Mouse (Mus musculus) cerebellum, postnatal 25 days (tissue): ENCODE data around the gene Plekhh2.

Experiments used
- DNase-seq, 2 experiments: peaks; one replicate each; pipeline ENCODE4 v3.0.0; 2021; ENCODE audit warnings: mixed read lengths in 2 of 2

The Plekhh2 gene

GRCm38 (mm10) chr17:84575108-84575507, 63.4 kb downstream of the Plekhh2 start:
- DNase-seq: no peak

- no peak for DNase-seq
These were observed 65.1 kb downstream of the Plekhh2 start for GRCm38 (mm10) chr17:84576621-84577293.

GRCm38 (mm10) chr17:84579249-84579648, 67.6 kb downstream of the Plekhh2 start:
- DNase-seq: no peak

- no peak for DNase-seq
These were observed 68.1 kb downstream of the Plekhh2 start for GRCm38 (mm10) chr17:84579817-84580216.

- no peak for DNase-seq
These were observed 69.1 kb downstream of the Plekhh2 start for GRCm38 (mm10) chr17:84580821-84581220.

GRCm38 (mm10) chr17:84581740-84582414, 70.2 kb downstream of the Plekhh2 start:
- no peak for DNase-seq

- DNase-seq: no peak
These were observed 72.4 kb downstream of the Plekhh2 start for GRCm38 (mm10) chr17:84584107-84584506.

- no peak for DNase-seq
These were observed 73.4 kb downstream of the Plekhh2 start for GRCm38 (mm10) chr17:84585104-84585503.

- DNase-seq: no peak
These were observed 78.4 kb downstream of the Plekhh2 start for GRCm38 (mm10) chr17:84590065-84590464.

- no peak for DNase-seq
These were observed 79.9 kb downstream of the Plekhh2 start for GRCm38 (mm10) chr17:84591431-84592150.

- DNase-seq: no peak
These were observed 84.3 kb downstream of the Plekhh2 start for GRCm38 (mm10) chr17:84596015-84596441.

GRCm38 (mm10) chr17:84596501-84596900, 84.8 kb downstream of the Plekhh2 start:
- no peak for DNase-seq

GRCm38 (mm10) chr17:84597859-84598258, 86.2 kb downstream of the Plekhh2 start:
- no peak for DNase-seq

GRCm38 (mm10) chr17:84598928-84599327, 87.2 kb downstream of the Plekhh2 start:
- DNase-seq: no peak

- DNase-seq: no peak
These were observed 88.6 kb downstream of the Plekhh2 start for GRCm38 (mm10) chr17:84600051-84600983.

- DNase-seq: peak; percentile 31 to 55
These were observed 90.1 kb downstream of the Plekhh2 start for GRCm38 (mm10) chr17:84601805-84602204.

- DNase-seq: no peak
These were observed 91.5 kb downstream of the Plekhh2 start for GRCm38 (mm10) chr17:84603202-84603627.

GRCm38 (mm10) chr17:84603709-84604420, 92.2 kb downstream of the Plekhh2 start:
- DNase-seq: no peak

GRCm38 (mm10) chr17:84606976-84607375, 95.3 kb downstream of the Plekhh2 start:
- no peak for DNase-seq

GRCm38 (mm10) chr17:84607617-84608016, 95.9 kb downstream of the Plekhh2 start:
- no peak for DNase-seq

GRCm38 (mm10) chr17:84608606-84609005, 96.9 kb downstream of the Plekhh2 start:
- DNase-seq: no peak

- no peak for DNase-seq
These were observed 99.8 kb downstream of the Plekhh2 start for GRCm38 (mm10) chr17:84611500-84611899.
